Mouse (Mus musculus): ENCODE results near the gene Wdr24. TPM values are rescaled to one million over a fixed set of nuclear protein-coding genes. Genes with fewer than 3 reads are reported as not detected.

Gene Wdr24
- total RNA-seq, 2 experiments from 2014 or later, result 15.7 to 20.2 TPM

DNA sequence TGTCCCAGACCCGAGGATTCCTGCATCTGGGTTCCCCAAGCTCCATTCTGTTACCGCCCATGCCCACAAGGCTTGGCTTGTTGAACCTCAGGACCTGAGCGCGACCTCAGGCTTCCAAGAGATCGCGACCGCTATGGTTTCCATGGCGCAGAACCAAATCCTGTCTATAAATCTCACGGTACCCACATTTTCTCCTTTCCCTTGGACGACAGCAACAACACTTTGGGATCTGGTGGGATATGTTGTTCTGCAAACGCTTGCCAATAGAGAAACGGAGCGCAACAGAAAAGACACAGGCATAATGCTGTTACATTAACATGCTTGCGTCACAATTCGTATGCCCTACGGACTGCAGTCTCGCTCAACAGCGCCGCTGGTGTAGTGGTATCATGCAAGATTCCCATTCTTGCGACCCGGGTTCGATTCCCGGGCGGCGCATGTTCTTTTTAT lies 51.3 kb downstream of the Wdr24 start, which contains the start of gene Mettl26:
Gene Mettl26 (plus strand): TSS at position 354 of the 450 bp plus-strand sequence.
- DNase-seq (ENCODE audit: low spot score in 2 of 2), result peak; percentile 96

DNA sequence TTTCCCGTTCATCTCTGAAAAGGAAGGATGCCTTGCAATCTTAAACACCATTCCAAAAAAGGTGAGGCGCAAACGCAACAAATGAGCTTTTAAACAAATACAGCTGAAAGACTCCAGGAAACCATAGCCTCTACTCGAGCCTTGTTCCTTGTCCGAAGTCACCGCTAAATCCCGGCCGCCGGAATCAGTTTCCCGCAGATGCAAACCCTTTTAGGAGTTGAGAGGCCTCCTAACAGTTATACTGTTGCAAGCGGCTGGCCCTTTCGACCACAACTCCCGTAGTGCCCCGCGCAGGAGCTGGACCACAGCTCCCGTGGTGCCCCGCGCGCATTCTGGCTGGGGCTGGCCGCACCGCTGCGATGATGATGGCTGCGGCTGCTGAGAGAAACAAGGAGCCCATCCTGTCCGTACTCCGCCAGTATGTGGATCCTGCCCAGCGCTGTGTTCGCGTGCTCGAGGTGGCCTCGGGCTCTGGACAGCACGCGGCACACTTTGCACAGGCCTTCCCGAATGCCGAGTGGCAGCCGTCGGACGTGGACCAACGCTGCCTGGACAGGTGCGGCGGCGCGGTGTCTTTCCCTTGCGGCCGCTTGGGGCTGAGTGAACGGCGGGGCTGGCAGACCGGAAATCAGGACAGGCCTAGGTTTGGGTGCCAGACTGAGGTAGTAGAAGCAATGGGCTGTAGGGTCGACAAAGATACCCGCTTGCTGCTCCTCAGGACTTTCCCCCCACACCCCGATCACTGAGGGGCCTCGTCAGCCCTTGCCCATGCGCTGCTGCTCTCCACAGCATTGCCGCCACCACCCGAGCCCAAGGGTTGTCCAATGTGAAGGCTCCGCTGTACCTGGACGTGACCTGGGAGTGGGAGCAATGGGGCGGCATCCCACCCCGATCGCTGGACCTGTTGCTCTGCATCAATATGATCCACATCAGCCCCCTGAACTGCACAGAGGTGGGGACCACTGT lies 52.0 kb downstream of the Wdr24 start:
- peak; percentile 85 to 86 for DNase-seq (ENCODE audit: low spot score in 2 of 2)

DNA sequence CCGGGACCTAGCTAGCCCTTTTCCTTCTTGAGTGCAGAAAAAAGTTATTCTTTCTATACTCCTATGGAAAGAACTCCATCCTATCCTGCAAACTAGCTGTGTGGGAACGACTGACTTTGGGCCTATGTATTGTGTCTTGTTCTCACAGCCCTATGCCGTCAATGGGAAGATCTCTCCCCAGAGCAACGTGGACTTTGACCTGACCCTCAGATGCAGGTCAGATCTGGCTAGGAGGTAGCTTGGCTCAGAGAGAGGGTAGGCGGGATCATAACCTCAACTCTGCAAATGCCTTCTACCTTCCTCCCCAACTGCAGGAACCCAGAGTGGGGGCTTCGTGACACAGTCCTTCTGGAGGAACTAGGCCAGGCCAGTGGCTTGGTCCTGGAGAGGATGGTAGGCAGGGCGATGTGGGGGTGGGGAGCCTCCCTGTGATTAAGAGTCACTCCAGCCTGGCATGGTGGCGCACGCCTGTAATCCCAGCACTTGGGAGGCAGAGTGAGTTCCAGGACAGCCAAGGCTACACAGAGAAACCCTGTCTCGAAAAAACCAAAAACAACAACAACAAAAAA lies 53.0 kb downstream of the Wdr24 start:
- no peak for DNase-seq (ENCODE audit: low spot score in 2 of 2)

DNA sequence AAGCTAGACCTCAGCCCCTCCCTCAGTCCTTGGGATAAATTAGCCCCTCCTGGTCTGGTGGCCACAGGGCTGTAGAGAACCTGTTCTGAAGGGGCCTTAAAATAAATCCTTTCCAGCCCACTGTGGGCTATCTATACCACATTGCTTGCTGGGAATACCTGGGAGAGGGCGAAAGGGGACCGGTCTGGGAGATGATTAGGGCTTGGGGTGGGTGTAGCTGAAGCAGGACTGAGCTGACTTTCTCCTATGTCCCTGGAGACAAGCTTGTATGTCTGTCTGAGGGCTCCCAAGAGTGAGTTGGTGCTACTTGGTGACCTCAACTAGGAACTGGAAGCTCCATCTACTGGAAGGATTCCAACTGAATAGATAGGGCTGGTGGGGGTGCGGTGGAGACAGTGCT lies 53.6 kb downstream of the Wdr24 start:
- no peak for DNase-seq (ENCODE audit: low spot score in 2 of 2)

DNA sequence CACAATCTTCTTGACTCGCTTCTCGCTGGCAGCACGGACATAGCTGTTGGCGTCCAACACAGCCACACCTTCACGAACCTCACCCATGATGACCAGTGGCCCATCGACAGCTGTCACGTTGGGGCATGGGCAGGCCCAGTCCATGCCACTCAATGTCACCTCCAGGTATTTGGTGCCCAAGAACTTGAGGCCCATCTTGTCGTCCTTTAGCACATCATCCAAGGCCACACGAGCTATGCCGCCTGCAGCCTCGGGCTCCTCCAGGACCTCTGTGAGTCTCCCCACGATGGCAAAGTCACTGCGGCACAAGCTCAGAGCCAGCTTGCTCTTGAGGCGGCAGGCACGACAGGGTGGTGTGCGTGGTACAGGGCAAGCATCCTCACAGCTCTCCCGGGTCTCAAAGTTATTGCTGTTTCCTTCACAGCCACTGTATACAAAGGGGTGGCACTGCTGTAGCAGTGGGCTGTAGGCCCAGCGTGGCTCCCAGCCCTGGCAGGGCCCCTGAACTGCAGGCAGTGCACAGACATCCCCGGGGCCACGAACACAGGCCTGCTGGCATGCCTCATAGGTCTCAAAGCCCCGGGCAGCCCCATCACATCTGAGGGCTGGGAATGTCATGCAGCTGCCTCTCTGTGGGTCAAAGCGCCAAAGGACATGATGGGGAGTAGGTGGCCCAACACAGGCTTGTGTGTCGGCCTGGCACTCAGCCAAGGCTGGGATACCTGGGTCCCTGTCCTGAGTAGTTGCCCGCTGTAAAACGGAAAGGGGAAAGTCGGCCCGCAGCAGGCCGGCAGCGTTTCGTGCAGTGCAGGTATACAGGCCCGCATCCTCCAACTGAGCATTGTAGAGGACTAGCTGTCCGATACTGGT lies 54.5 kb downstream of the Wdr24 start:
- DNase-seq (ENCODE audit: low spot score in 2 of 2), result no peak

Small RNA genes lying within 50 kb of the gene (microRNA-seq; reads per million reads assigned to microRNA genes)
- 1.9 to 2.4 reads per million in 2 experiments for gene Mir3082 (ENCODE audit: borderline number of aligned reads in 2 of 2)
- 0 to 1.4 reads per million in 2 experiments for gene Mir6966 (ENCODE audit: borderline number of aligned reads in 2 of 2)

Other genes starting within 250 kb of the Wdr24 start
- 10 to 100 TPM; 36.9 to 38.7 TPM for gene Lmf1, start 244.5 kb upstream of the Wdr24 start, total RNA-seq (2021)
- gene Gng13, start 106.5 kb upstream of the Wdr24 start, total RNA-seq (2021), result 1 to 10 TPM in 1 of 2 experiments, not detected in 1; 1.1 TPM
- 1 to 10 TPM; 2.6 to 2.7 TPM for gene Chtf18, start 96.2 kb upstream of the Wdr24 start, total RNA-seq (2021)
- 10 to 100 TPM; 10.2 to 12.8 TPM for gene Rpusd1, start 96.0 kb upstream of the Wdr24 start, total RNA-seq (2021)
- not detected for gene Mslnl, start 87.6 kb upstream of the Wdr24 start, total RNA-seq (2021)
- gene Msln, start 69.2 kb upstream of the Wdr24 start, total RNA-seq (2021), result 10 to 100 TPM in 1 of 2 experiments, 1 to 10 TPM in 1; 6.5 to 11.5 TPM
- 10 to 100 TPM; 35.8 to 37.1 TPM for gene Narfl, start 49.9 kb upstream of the Wdr24 start, total RNA-seq (2021)
- 10 to 100 TPM; 17.4 to 23.7 TPM for gene Haghl, start 38.0 kb upstream of the Wdr24 start, total RNA-seq (2021)
- not detected for gene Ccdc78, start 37.0 kb upstream of the Wdr24 start, total RNA-seq (2021)
- 10 to 100 TPM; 78.0 to 89.1 TPM for gene Fam173a, start 30.7 kb upstream of the Wdr24 start, total RNA-seq (2021)
- gene AC134908.4, start 28.0 kb upstream of the Wdr24 start, total RNA-seq (2021), result 1 to 10 TPM in 1 of 2 experiments, not detected in 1; 1.4 TPM
- gene Metrn, start 26.5 kb upstream of the Wdr24 start, total RNA-seq (2021), result 10 to 100 TPM; 23.7 to 25.7 TPM
- gene Fbxl16, start 14.5 kb upstream of the Wdr24 start, total RNA-seq (2021), result 10 to 100 TPM; 20.3 to 61.4 TPM
- gene Jmjd8, start 5.2 kb downstream of the Wdr24 start, total RNA-seq (2021), result 100 to 1,000 TPM in 1 of 2 experiments, 10 to 100 TPM in 1; 89.7 to 107 TPM
- 100 to 1,000 TPM; 142 to 175 TPM for gene Stub1, start 9.8 kb downstream of the Wdr24 start, total RNA-seq (2021)
- gene Rhbdl1, start 13.7 kb downstream of the Wdr24 start, total RNA-seq (2021), result 10 to 100 TPM; 13.6 to 18.4 TPM
- 10 to 100 TPM in 1 of 2 experiments, 1 to 10 TPM in 1; 9.3 to 13.1 TPM for gene Gm20683, start 18.1 kb downstream of the Wdr24 start, total RNA-seq (2021)
- gene Rhot2, start 21.2 kb downstream of the Wdr24 start, total RNA-seq (2021), result 100 to 1,000 TPM; 110 TPM
- gene Wdr90, start 37.9 kb downstream of the Wdr24 start, total RNA-seq (2021), result 10 to 100 TPM; 16.7 to 18.0 TPM
- 100 to 1,000 TPM; 302 to 373 TPM for gene Mcrip2, start 45.1 kb downstream of the Wdr24 start, total RNA-seq (2021)
- 100 to 1,000 TPM in 1 of 2 experiments, 10 to 100 TPM in 1; 97.4 to 106 TPM for gene Mettl26, start 51.4 kb downstream of the Wdr24 start, total RNA-seq (2021)
- gene Wfikkn1, start 57.2 kb downstream of the Wdr24 start, total RNA-seq (2021), result 1 to 10 TPM in 1 of 2 experiments, under 1 TPM in 1; 0.93 to 2.0 TPM
- gene Rab40c, start 96.1 kb downstream of the Wdr24 start, total RNA-seq (2021), result 10 to 100 TPM; 20.6 to 32.6 TPM
- gene Pigq, start 121.3 kb downstream of the Wdr24 start, total RNA-seq (2021), result 100 to 1,000 TPM; 110 to 111 TPM
- not detected for gene Nhlrc4, start 121.3 kb downstream of the Wdr24 start, total RNA-seq (2021)
- not detected for gene A930017K11Rik, start 128.9 kb downstream of the Wdr24 start, total RNA-seq (2021)
- gene Capn15, start 162.2 kb downstream of the Wdr24 start, total RNA-seq (2021), result 10 to 100 TPM; 22.6 to 24.4 TPM
- gene Rab11fip3, start 245.9 kb downstream of the Wdr24 start, total RNA-seq (2021), result 10 to 100 TPM; 22.6 to 24.6 TPM

Data from adrenal gland, adult 18-20 months (tissue).